Mouse (Mus musculus) liver, adult (tissue): ENCODE data around the gene Gm20662.

Experiments
- GATA4 ChIP-seq: IDR thresholded peaks from 2 replicates; pipeline ENCODE4 v1.6.1; 2014; ENCODE audit warnings: mild to moderate bottlenecking, low read length; ENCODE audit not compliant: insufficient replicate concordance

The Gm20662 gene

GRCm38 (mm10) chr9:107985131-107986119 lies 10.7 kb upstream of the Gm20662 start, which contains the start of gene Inka1:
Gene Inka1 (minus strand): TSS chr9:107985879.
- no peak for TF ChIP-seq GATA4

DNA sequence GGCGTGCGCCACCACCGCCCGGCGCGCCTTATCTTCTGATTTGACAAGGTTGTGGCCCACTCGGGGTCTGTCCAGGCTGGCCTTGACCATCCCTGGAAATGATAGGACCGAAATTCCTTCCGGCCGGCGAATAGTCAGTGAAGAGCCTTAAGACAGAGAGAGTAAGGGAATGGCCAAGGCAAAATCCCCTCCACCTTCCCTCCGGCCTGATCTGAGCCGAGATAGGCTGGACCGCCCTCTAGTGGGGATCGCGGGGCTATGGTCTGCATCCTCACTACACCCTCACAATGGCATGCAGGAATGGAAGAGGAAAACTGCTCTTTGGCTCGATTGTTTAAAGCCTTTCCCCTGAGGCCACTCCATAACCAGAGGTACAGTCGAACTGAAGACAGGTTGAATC lies 9.8 kb upstream of the Gm20662 start:
- peak; percentile 85; the same call in 1 of the 2 replicates for TF ChIP-seq GATA4

DNA sequence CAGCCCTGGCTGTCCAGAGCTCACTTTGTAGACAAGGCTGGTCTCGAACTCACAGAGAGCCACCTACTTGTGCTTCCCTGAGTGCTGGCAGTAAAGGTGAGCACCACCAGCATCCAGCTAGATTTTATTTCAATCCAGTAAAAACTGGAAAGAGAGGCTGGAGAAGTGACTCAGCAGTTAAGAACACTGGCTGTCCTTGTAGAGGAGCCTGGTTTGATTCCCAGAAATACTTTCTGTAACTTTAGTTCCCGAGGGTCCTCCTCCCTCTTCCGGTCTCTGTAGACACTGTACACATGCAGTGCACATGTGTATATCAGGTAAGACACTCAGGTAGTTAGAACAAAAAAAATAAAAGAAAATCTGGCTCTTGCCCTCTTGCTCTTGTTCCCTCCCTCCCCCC lies 8.2 kb upstream of the Gm20662 start:
- TF ChIP-seq GATA4 = no peak

GRCm38 (mm10) chr9:107992197-107992596 lies 4.0 kb upstream of the Gm20662 start, which contains the start of gene Cdhr4:
Gene Cdhr4 (plus strand): TSS chr9:107992497.
- no peak for TF ChIP-seq GATA4

DNA sequence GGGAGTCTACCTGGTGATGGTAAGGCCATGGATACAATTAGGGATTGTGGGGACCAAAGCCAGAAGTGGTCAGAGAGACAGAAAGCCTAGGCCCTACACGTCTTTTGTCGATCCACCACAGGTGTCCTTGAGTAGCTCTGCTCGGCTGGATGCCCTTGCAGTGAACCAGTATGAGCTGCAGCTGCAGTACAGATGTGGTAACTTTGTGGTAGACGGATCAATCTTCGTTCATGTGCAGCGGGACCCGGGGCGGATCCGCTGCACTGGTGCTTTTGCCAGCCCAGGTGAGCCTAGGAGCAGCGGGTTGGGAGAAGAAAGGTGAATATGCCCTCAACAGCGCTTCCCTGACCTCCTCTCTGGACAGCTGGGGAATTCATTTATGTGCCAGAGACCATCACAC lies 3.1 kb upstream of the Gm20662 start:
- no peak for TF ChIP-seq GATA4

DNA sequence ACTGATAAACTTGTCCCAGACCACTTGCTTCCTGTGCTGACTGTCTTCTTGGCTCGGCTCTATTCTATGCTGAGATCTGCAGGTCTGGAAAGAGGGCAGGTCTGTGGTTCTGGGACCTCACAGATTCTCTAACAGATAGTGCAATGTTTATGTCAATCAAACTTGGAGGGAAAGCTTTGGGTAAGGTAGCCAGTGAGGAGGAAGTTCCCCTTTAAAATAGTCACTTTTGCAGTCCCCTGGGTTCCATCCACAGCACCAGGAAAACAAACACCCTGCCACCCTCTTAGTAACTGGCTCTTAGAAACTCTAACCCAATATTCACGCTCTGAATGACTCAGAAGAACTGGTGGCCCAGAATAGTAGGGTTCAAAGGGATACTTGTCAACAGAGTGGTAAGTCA lies 1.7 kb upstream of the Gm20662 start:
- no peak for TF ChIP-seq GATA4

- TF ChIP-seq GATA4 = no peak
Measured at GRCm38 (mm10) chr9:107995513-107995912, 636 bp upstream of the Gm20662 start.

DNA sequence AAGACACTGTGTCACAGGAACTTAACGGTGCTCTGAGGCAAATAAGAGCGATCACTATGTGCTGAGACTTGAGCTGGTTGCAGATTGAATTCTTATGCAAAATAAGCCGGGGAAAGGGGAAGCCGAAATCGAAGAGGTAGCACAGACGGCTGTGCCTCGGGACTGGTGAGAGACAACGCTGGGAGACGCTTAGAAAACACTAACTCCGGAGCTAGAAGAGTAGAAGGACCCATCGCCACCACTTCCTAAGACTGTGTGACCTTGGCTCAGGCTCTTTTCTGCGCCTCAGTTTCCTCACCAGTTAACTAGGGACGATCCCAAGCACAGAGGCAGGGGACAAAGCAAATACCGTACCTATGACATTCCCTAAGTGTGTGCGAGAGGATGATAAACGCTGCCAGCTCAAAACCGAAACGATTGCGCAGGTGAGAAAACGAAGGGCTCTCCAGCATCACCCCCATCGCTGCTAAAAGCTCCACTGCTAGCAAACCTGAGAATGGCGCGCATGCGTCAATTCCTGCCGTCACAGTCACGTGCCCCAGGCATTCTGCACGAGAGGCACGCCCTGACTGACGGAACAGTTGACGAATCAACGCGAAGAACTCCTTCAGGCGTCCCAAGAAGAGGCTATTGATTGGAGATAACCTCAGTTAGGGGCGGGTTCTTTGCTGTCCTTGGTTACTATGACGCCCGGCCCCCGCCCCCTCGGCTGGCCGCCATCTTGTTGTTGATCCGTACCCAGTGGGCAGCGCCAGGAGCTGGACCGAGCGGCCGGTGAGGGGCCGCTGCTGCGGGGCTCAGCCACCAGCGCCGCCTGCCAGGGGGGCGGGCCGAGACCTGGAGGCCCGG lies 6.0 kb downstream of the Gm20662 start, which contains the start of gene Ip6k1:
TSS of gene Ip6k1 (plus strand) at position 580 of the 849 bp plus-strand sequence.
- TF ChIP-seq GATA4 = no peak

DNA sequence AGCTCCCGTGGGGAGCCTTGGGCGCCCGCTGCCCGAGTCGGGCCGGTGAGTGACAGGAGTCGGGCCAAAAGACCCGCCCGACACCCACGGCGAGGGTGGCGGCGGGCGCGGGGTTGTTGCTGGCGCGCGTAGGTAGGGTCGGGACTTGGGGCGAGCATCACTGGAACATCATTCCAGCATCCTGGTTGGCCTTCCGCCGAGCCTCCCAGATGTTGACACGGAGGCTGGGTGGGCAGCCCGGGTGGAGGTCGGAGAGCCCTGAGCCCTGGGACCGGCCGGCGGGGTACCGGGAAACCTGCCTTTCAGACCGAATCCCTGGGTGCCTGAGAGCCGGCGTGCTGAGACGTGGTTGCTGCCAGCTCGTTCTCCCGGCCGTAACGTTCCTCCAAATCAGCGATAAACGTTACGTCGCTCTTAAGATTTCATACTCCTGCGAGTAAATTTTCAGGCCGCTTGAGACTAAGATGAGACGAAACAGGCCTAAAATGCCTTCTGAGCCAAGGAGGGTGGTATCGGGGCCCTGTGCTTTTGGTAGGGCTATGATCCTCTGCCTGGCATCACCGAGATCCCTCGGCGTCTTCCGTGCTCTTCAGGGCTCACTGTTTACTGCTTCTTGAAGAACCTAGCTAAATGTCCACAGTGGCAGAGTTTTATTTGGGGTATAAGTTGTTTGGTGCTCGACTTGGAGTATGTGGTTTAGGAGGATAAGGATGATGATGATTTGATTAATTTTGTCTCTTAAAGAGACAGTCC lies 6.8 kb downstream of the Gm20662 start:
- no peak for TF ChIP-seq GATA4

- TF ChIP-seq GATA4 = no peak
Measured at GRCm38 (mm10) chr9:108003531-108003890, 7.4 kb downstream of the Gm20662 start.

DNA sequence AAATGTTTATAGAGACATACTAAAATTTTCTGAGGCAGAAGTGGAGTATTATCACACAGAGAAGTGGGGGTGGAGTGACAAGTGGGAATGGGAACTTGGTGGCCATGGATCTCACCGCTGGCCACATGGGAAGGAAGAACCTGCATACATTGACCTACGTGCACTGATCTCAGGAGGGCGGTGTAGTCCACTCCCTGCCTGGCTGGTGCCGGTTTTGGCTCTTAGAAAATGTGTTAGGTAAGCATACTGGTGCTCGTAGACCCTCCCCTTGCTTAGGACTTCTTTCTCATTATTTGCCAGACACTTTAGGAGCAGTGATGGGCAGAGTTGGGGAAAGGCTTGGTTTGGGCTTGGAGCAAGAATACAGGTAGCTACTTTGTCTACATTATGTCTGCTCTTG lies 11.9 kb downstream of the Gm20662 start:
- TF ChIP-seq GATA4 = no peak

DNA sequence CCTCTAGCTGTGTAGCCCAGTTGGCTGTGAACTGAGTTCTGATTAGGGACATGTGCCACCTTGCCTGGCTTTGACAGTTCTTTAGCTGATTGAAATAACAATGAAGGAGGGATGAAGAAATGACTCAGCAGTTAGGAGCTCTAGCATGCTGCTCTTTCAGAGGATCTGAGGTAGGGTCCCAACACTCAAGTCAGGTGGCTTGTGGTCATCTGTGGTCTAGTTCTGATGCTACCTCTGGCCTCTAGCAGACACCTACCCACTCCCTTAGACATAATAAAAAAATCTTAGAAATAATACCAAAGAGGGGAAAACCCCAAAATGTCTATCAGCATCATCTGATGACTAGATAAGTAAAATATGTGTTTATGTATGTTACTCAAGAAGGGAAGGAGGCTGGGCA lies 14.2 kb downstream of the Gm20662 start:
- TF ChIP-seq GATA4 = no peak

GRCm38 (mm10) chr9:108017127-108017526 lies 21.0 kb downstream of the Gm20662 start:
- no peak for TF ChIP-seq GATA4

DNA sequence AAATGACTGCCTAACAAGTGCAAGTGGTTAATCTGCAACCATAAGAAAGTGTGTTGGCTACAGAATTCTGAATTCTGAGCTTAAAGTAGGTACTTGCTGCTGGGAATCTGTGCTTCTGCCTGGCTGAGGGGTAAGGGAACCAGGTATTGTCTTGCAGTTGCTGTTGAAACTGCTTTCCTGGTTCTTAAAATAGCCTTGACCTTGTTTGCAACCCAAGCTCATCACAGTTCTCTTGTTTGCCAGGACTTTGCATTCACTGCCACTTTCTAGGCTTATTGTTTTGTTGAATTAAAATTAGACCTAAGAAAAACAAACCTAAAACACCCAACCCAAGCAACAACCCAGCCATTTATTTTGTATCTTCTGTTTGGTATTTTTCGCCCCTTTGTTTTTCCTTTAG lies 24.6 kb downstream of the Gm20662 start:
- no peak for TF ChIP-seq GATA4

- TF ChIP-seq GATA4 = no peak
Measured at GRCm38 (mm10) chr9:108023216-108023615, 27.1 kb downstream of the Gm20662 start.
